Mouse (Mus musculus): ENCODE data around the gene Rhpn2. TPM values are rescaled to one million over a fixed set of nuclear protein-coding genes. Genes with fewer than 3 reads are reported as not detected.

The Rhpn2 gene
- polyA plus RNA-seq, 1 experiment = 0.08 TPM

GRCm38 (mm10) chr7:35415801-35416653, 82.1 kb downstream of the Rhpn2 start:
- no peak for TF ChIP-seq GATA1 (IDR thresholded peaks at IDR 0.05; ENCODE audit: low read length)

- TF ChIP-seq GATA1 (IDR thresholded peaks at IDR 0.05; ENCODE audit: low read length) = no peak
Observed at GRCm38 (mm10) chr7:35416654-35416948, 82.6 kb downstream of the Rhpn2 start.

DNA sequence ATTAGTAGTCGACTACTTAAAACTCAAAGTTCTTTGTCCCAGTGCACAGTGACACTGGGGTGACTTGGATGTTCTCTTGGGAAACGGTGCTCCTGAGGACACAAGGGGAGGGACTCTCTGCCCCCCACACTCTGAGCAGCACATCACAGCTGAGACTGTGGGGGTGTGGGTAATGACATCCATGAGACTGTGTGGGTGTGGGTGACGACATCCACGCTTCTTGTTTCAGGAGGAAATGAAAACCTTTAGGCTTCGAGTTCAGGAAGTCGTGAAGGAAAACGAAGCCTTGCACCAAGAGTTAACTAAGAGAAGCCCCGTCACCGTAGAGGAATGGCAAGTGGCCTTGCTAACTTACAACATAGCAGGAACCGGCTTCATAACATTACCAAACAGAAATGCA, 89.1 kb downstream of the Rhpn2 start:
- TF ChIP-seq GATA1 (IDR thresholded peaks at IDR 0.05; ENCODE audit: low read length) = no peak

- no peak for TF ChIP-seq GATA1 (IDR thresholded peaks at IDR 0.05; ENCODE audit: low read length)
Observed at GRCm38 (mm10) chr7:35428146-35428545, 94.2 kb downstream of the Rhpn2 start.

DNA sequence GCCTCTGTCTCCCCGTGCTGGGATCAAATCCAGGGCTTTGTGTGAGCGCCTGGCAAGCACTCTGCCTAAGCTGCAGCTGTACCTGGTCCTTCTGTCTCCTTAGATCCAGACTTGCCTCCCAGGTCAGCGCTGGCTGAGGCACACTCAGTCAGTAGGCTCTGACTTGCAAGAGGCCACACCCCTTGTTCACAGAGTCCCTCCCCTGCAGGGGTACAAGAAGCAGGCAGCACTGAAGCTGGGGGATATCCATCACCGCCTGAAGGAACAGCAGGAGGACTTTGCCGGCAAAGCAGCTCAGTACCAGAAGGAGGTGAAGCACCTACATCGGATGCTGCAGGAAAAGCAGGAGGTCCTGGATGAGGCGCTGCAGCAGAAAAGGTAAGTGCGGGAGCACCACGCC, 101.3 kb downstream of the Rhpn2 start:
- TF ChIP-seq GATA1 (IDR thresholded peaks at IDR 0.05; ENCODE audit: low read length) = no peak

Other genes starting within 250 kb of the Rhpn2 start
- not detected in 2 replicates for gene Cebpa, start 214.9 kb upstream of the Rhpn2 start, polyA plus RNA-seq (2012)
- not detected in 2 replicates for gene Slc7a10, start 147.8 kb upstream of the Rhpn2 start, polyA plus RNA-seq (2012)
- gene Lrp3, start 118.7 kb upstream of the Rhpn2 start, polyA plus RNA-seq (2012) = not detected in 2 replicates
- gene Gpatch1, start 15.7 kb upstream of the Rhpn2 start, polyA plus RNA-seq (2012) = 22.2 and 23.0 TPM in 2 replicates
- gene Faap24, start 62.7 kb downstream of the Rhpn2 start, polyA plus RNA-seq (2012) = 15.7 and 38.4 TPM in 2 replicates
- gene Cep89, start 62.9 kb downstream of the Rhpn2 start, polyA plus RNA-seq (2012) = 18.9 and 20.1 TPM in 2 replicates
- not detected in 2 replicates for gene Slc7a9, start 114.6 kb downstream of the Rhpn2 start, polyA plus RNA-seq (2012)
- not detected in 2 replicates for gene Tdrd12, start 203.6 kb downstream of the Rhpn2 start, polyA plus RNA-seq (2012)
- gene Nudt19, start 222.1 kb downstream of the Rhpn2 start, polyA plus RNA-seq (2012) = 62.2 and 83.6 TPM in 2 replicates